In the genomic region with DNA sequence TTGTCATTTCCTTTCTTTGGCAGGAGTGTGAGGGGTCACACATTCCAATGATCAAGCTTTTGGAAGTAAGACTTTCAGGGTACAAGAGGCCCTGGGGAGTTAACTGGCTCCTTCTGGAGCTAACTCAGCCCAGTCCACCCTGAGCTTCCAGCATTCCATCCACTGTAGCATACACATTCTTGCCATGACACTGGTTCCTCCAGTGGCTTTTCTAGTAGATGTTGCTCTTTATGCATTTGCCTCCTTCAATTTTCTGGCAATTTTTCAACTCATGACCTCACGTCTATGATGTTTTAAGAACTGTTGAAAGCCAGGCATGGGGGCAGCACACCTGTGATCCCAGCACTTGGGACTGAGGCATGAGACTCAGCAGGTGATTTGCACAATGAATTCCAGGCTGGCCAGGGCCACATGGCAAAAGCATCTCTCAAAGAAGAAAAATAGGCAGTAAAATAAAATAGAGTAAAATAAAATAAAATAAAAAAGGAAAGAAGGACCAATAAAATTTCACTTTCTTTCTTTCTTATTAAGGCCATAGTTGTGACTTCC, we compare ENCODE assay signal across 25 mouse cellular contexts.
A peak's percentile ranks its signal among the peaks of the same experiment; 100 is the strongest.
DNase-seq lines count a peak whose midpoint lies in the region; ATAC-seq and TF ChIP-seq lines count a peak whose summit lies in the region.
"Had no signal": no experiment of that assay in that cellular context is flagged by ENCODE, and none has a peak within 500 bp of the region (broad histone marks: within the 10 kb centered on the region; RNA-seq: fewer than 3 reads in every experiment).

No protein-coding gene starts in this region.

- ATAC-seq in embryonic facial prominence, embryonic 14.5 days (ENCODE audit: low read depth): no peak
- ATAC-seq in lung, embryonic 15.5 days (ENCODE audit: borderline replicate concordance, extremely low read depth, low FRiP score, low TSS enrichment): 0 out of 2 replicates have a peak, but pooled peaks have one; percentile 72
- no peak for ATAC-seq in limb, embryonic 14.5 days (ENCODE audit: low FRiP score, low read depth)
- ATAC-seq: CD4-positive, CD25-positive, alpha-beta regulatory T cell, adult 4 months; forebrain, embryonic 14.5 days; forebrain, postnatal 0 days; hindbrain, postnatal 0 days; inflammation-experienced regulatory T-cells, adult 6 months had no signal

- peaks cover 4% of the 10 kb centered on the region; the same call in 1 of the 2 replicates for H3K9me3 ChIP-seq in embryonic facial prominence, embryonic 14.5 days (ENCODE audit: control insufficient read depth, low read length)
- H3K9me3 ChIP-seq in embryonic facial prominence, embryonic 10.5 days: 0 out of 2 replicates have a peak, but pooled peaks cover 3% of the 10 kb centered on the region
- no peaks in the 10 kb centered on the region for H3K9me3 ChIP-seq in lung, embryonic 15.5 days
- no peaks in the 10 kb centered on the region for H3K9me3 ChIP-seq in limb, embryonic 14.5 days (ENCODE audit: control insufficient read depth, low read length)
- H3K9me3 ChIP-seq: embryonic facial prominence, embryonic 15.5 days had no signal

- H3K9ac ChIP-seq in embryonic facial prominence, embryonic 14.5 days (ENCODE audit: low read depth, low read length): no peak overlapping the region
- no peak overlapping the region for H3K9ac ChIP-seq in lung, embryonic 15.5 days
- H3K9ac ChIP-seq in limb, embryonic 14.5 days (ENCODE audit: low read depth, low read length, severe bottlenecking): no peak overlapping the region
- H3K9ac ChIP-seq: embryonic facial prominence, embryonic 15.5 days; forebrain, postnatal 0 days; heart, embryonic 13.5 days; hindbrain, embryonic 14.5 days had no signal

- no peaks in the 10 kb centered on the region for H3K36me3 ChIP-seq in embryonic facial prominence, embryonic 14.5 days (ENCODE audit: control insufficient read depth, insufficient read depth, low read length)
- H3K36me3 ChIP-seq in embryonic facial prominence, embryonic 10.5 days (replicated peaks): no peaks in the 10 kb centered on the region
- no peaks in the 10 kb centered on the region for H3K36me3 ChIP-seq in lung, embryonic 15.5 days
- no peaks in the 10 kb centered on the region for H3K36me3 ChIP-seq in limb, embryonic 14.5 days (ENCODE audit: control insufficient read depth, insufficient read depth, low read length)
- H3K36me3 ChIP-seq: embryonic facial prominence, embryonic 15.5 days; heart, embryonic 10.5 days; heart, embryonic 13.5 days had no signal

- H3K4me1 ChIP-seq in embryonic facial prominence, embryonic 14.5 days (ENCODE audit: control insufficient read depth, insufficient read depth, low read length): no peaks in the 10 kb centered on the region
- no peaks in the 10 kb centered on the region for H3K4me1 ChIP-seq in embryonic facial prominence, embryonic 10.5 days
- no peaks in the 10 kb centered on the region for H3K4me1 ChIP-seq in lung, embryonic 15.5 days
- no peaks in the 10 kb centered on the region for H3K4me1 ChIP-seq in limb, embryonic 14.5 days (ENCODE audit: control insufficient read depth, insufficient read depth, low read length)
- H3K4me1 ChIP-seq: embryonic facial prominence, embryonic 15.5 days; heart, embryonic 10.5 days; heart, embryonic 13.5 days had no signal

- H3K27me3 ChIP-seq in embryonic facial prominence, embryonic 14.5 days (replicated peaks; ENCODE audit: control insufficient read depth, insufficient read depth, low read length): no peaks in the 10 kb centered on the region
- H3K27me3 ChIP-seq in embryonic facial prominence, embryonic 10.5 days (replicated peaks; ENCODE audit: low read depth, poor library complexity, severe bottlenecking): no peaks in the 10 kb centered on the region
- H3K27me3 ChIP-seq in lung, embryonic 15.5 days: no peaks in the 10 kb centered on the region
- no peaks in the 10 kb centered on the region for H3K27me3 ChIP-seq in limb, embryonic 14.5 days (ENCODE audit: control insufficient read depth, insufficient read depth, low read length)
- H3K27me3 ChIP-seq: embryonic facial prominence, embryonic 15.5 days; heart, embryonic 13.5 days had no signal

- DNase-seq in embryonic facial prominence, embryonic 14.5 days (ENCODE audit: low spot score): peak; percentile 6
- no peak for DNase-seq in embryonic facial prominence, embryonic 10.5 days (ENCODE audit: low spot score)
- no peak for DNase-seq in lung, postnatal 25 days (ENCODE audit: low spot score)
- DNase-seq in 3T3-L1 (ENCODE audit: low read depth, low spot score): peak; percentile 2
- peak; percentile 18 for DNase-seq in limb, embryonic 14.5 days (ENCODE audit: low spot score)
- no peak for DNase-seq in cerebellum, adult 8-10 months
- DNase-seq: adrenal gland, adult 2 months; adrenal gland, postnatal 14 days; cerebellum, adult 11-12 months; cerebellum, adult 9-10 months; cerebellum, postnatal 14 days; forebrain, postnatal 0 days; gastrocnemius, postnatal 25 days; heart, adult 2 months; heart, postnatal 14 days; heart, postnatal 4 days had no signal

- no peak for TF ChIP-seq POLR2A in limb, embryonic 14.5 days (IDR thresholded peaks at IDR 0.05; ENCODE audit: borderline replicate concordance, extremely low read depth, insufficient read depth, insufficient read length)

- H3K4me2 ChIP-seq in embryonic facial prominence, embryonic 14.5 days (ENCODE audit: low read depth, low read length): no peak overlapping the region
- H3K4me2 ChIP-seq in lung, embryonic 15.5 days: no peak overlapping the region
- no peak overlapping the region for H3K4me2 ChIP-seq in limb, embryonic 14.5 days (replicated peaks; ENCODE audit: low read depth, low read length, severe bottlenecking)
- H3K4me2 ChIP-seq: embryonic facial prominence, embryonic 15.5 days; heart, embryonic 13.5 days; hindbrain, embryonic 14.5 days had no signal

- no peak overlapping the region for H3K27ac ChIP-seq in embryonic facial prominence, embryonic 14.5 days (replicated peaks; ENCODE audit: low read depth, low read length)
- no peak overlapping the region for H3K27ac ChIP-seq in embryonic facial prominence, embryonic 10.5 days (replicated peaks)
- no peak overlapping the region for H3K27ac ChIP-seq in lung, embryonic 15.5 days
- H3K27ac ChIP-seq in limb, embryonic 14.5 days (replicated peaks; ENCODE audit: low read depth, low read length): no peak overlapping the region
- H3K27ac ChIP-seq: embryonic facial prominence, embryonic 15.5 days; heart, adult 2 months; heart, embryonic 10.5 days; heart, embryonic 13.5 days; hindbrain, embryonic 14.5 days; hindbrain, postnatal 0 days had no signal

- no peak overlapping the region for H3K4me3 ChIP-seq in embryonic facial prominence, embryonic 14.5 days (ENCODE audit: low read depth, low read length)
- H3K4me3 ChIP-seq in embryonic facial prominence, embryonic 10.5 days: no peak overlapping the region
- H3K4me3 ChIP-seq in lung, embryonic 15.5 days: no peak overlapping the region
- no peak overlapping the region for H3K4me3 ChIP-seq in limb, embryonic 14.5 days (replicated peaks; ENCODE audit: low read length)
- H3K4me3 ChIP-seq: embryonic facial prominence, embryonic 15.5 days; heart, adult 2 months; heart, embryonic 10.5 days; heart, embryonic 13.5 days had no signal

- 55% methylated on average over 1 of the region's 1 CpGs for WGBS in embryonic facial prominence, embryonic 14.5 days
- 69% methylated on average over 1 of the region's 1 CpGs for WGBS in embryonic facial prominence, embryonic 10.5 days
- WGBS in lung, embryonic 15.5 days: 35% methylated on average over 1 of the region's 1 CpGs
- WGBS in limb, embryonic 14.5 days: 17% methylated on average over 1 of the region's 1 CpGs

Comparison
In these comparisons a context has a peak if more than half of its experiments do, and no peak if none do; other contexts are left out.
1. DNase-seq: peak in embryonic facial prominence, embryonic 14.5 days (single experiment), 3T3-L1 (single experiment) and limb, embryonic 14.5 days (single experiment); none in embryonic facial prominence, embryonic 10.5 days (single experiment), lung, postnatal 25 days (single experiment) and cerebellum, adult 8-10 months (single experiment).